Mouse (Mus musculus): Measurements from ENCODE around the gene Olfr10. TPM values are rescaled to one million over a fixed set of nuclear protein-coding genes. Genes with fewer than 3 reads are reported as not detected.

The Olfr10 gene
- not detected in 2 replicates for polyA plus RNA-seq (2015; fragmentation: Nextera tagmentation; extraction: Ambion mirVana)

- Histone ChIP-seq H3K9me3 (no peaks in the 10 kb centered on the region), H3K4me2 (replicated peaks) (no peak within 1 kb of the TSS), H3K27ac (no peak within 1 kb of the TSS), H3K4me1 (replicated peaks) (no peaks in the 10 kb centered on the region), H3K4me3 (replicated peaks) (no peak within 1 kb of the TSS), H3K27me3 (no peaks in the 10 kb centered on the region), H3K36me3 (no peaks in the 10 kb centered on the region), H3K9ac (replicated peaks) (no peak within 1 kb of the TSS)
- no peak for ATAC-seq
Observed at GRCm38 (mm10) chr11:49304441-49304840, at the start of gene Olfr10. Gene Olfr10 (plus strand): TSS chr11:49304741.

DNA sequence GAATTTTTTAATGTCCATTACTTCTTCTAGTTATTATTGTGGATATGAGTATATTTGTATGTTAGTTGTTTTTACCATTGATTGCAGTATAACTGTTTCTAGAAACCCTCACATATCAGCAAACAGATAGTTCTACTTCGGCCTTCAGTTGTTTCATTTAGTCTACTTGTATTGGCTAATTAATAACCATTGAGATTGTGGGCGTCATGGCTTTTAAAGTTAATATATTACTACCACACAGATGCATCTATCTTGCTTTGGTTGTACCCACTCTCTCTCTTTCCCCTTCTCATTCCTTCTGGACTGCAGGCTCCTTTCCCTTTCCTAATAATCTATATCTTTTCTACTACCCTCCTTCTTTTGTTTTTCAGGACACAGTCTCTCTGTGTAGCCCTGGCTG, 45.2 kb upstream of the Olfr10 start:
- H3K4me3 ChIP-seq (replicated peaks), result no peak overlapping the region
- no peak overlapping the region for H3K9ac ChIP-seq (replicated peaks)
- no peak overlapping the region for H3K4me2 ChIP-seq (replicated peaks)
- ATAC-seq, result no peak
- no peaks in the 10 kb centered on the region for H3K27me3 ChIP-seq
- H3K36me3 ChIP-seq, result peaks cover 32% of the 10 kb centered on the region
- H3K9me3 ChIP-seq, result no peaks in the 10 kb centered on the region
- no peaks in the 10 kb centered on the region for H3K4me1 ChIP-seq (replicated peaks)
- H3K27ac ChIP-seq, result no peak overlapping the region
- 96% methylated on average over 2 of the region's 2 CpGs for WGBS

- H3K9me3 ChIP-seq, result no peaks in the 10 kb centered on the region
- WGBS, result 81% methylated on average over 1 of the region's 1 CpGs
- ATAC-seq, result no peak
Observed at GRCm38 (mm10) chr11:49259829-49260228, 44.7 kb upstream of the Olfr10 start.

DNA sequence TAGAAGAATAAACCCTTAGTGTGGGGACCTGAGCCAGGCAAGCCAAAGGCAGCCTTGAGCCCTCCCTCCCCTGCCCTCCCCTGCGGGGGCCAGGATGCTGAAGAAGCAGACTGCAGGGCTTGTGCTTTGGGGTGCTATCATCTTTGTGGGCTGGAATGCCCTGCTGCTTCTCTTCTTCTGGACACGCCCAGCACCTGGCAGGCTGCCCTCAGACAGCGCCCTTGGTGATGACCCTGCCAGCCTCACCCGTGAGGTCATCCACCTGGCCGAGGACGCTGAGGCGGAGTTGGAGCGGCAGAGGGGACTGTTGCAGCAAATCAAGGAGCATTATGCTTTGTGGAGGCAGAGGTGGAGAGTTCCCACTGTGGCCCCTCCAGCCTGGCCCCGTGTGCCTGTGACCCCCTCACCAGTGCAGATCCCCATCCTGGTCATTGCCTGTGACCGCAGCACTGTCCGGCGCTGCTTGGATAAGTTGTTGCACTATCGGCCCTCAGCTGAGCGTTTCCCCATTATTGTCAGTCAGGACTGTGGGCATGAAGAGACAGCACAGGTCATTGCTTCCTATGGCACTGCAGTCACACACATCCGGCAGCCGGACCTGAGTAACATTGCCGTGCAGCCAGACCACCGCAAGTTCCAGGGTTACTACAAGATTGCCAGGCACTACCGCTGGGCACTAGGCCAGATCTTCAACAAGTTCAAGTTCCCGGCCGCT, 43.8 kb upstream of the Olfr10 start:
- ATAC-seq, result no peak
- no peak overlapping the region for H3K4me3 ChIP-seq (replicated peaks)
- no peak overlapping the region for H3K27ac ChIP-seq
- no peaks in the 10 kb centered on the region for H3K4me1 ChIP-seq (replicated peaks)
- peaks cover 26% of the 10 kb centered on the region for H3K36me3 ChIP-seq
- no peak overlapping the region for H3K4me2 ChIP-seq (replicated peaks)
- WGBS, result 97% methylated on average over 21 of the region's 21 CpGs
- H3K9ac ChIP-seq (replicated peaks), result no peak overlapping the region
- no peaks in the 10 kb centered on the region for H3K9me3 ChIP-seq
- H3K27me3 ChIP-seq, result no peaks in the 10 kb centered on the region

More at GRCm38 (mm10) chr11:49259829-49260228, 44.7 kb upstream of the Olfr10 start:
- Histone ChIP-seq H3K4me3 (replicated peaks) (no peak overlapping the region), H3K27ac (no peak overlapping the region), H3K27me3 (no peaks in the 10 kb centered on the region), H3K4me2 (replicated peaks) (no peak overlapping the region), H3K9ac (replicated peaks) (no peak overlapping the region), H3K36me3 (peaks cover 27% of the 10 kb centered on the region), H3K4me1 (replicated peaks) (no peaks in the 10 kb centered on the region)

- peaks cover 26% of the 10 kb centered on the region for H3K36me3 ChIP-seq
- H3K27ac ChIP-seq, result no peak overlapping the region
- H3K4me2 ChIP-seq (replicated peaks), result no peak overlapping the region
- 94% methylated on average over 14 of the region's 14 CpGs for WGBS
- peak; percentile 29; the same call in 1 of the 2 replicates for ATAC-seq
- no peaks in the 10 kb centered on the region for H3K4me1 ChIP-seq (replicated peaks)
- no peaks in the 10 kb centered on the region for H3K9me3 ChIP-seq
- H3K4me3 ChIP-seq (replicated peaks), result no peak overlapping the region
- H3K9ac ChIP-seq (replicated peaks), result no peak overlapping the region
- H3K27me3 ChIP-seq, result no peaks in the 10 kb centered on the region
Observed at GRCm38 (mm10) chr11:49261313-49261855, 43.2 kb upstream of the Olfr10 start.

DNA sequence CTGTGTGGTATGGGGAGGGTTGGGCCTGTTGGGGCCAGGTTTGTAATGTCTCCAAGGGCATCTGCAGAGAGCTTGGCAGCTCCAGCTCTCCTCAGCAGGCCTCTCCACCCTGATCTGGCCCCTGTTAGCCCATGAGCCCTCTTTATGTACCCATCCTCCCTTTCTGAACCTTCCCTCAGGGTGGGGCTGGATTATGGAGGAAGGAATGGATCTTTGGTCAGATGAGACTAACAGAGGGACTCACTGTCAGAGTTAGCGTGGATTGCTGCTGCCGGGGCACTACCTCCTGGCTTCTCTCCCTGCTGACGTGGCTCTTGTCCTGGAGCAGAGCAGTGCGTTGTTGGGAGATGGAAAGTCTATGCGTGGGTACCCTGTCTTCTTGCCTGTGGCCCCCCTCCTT, 42.3 kb upstream of the Olfr10 start:
- ATAC-seq, result 0 out of 2 replicates have a peak, but pooled peaks have one; percentile 29
- no peak overlapping the region for H3K4me3 ChIP-seq (replicated peaks)
- no peak overlapping the region for H3K4me2 ChIP-seq (replicated peaks)
- 94% methylated on average over 5 of the region's 5 CpGs for WGBS
- H3K27ac ChIP-seq, result no peak overlapping the region
- H3K27me3 ChIP-seq, result no peaks in the 10 kb centered on the region
- no peaks in the 10 kb centered on the region for H3K4me1 ChIP-seq (replicated peaks)
- no peak overlapping the region for H3K9ac ChIP-seq (replicated peaks)
- no peaks in the 10 kb centered on the region for H3K9me3 ChIP-seq
- H3K36me3 ChIP-seq, result peaks cover 26% of the 10 kb centered on the region

- Histone ChIP-seq H3K27me3 (no peaks in the 10 kb centered on the region), H3K9ac (replicated peaks) (no peak overlapping the region), H3K36me3 (peaks cover 26% of the 10 kb centered on the region), H3K9me3 (no peaks in the 10 kb centered on the region), H3K4me1 (replicated peaks) (no peaks in the 10 kb centered on the region), H3K4me2 (replicated peaks) (no peak overlapping the region), H3K27ac (no peak overlapping the region), H3K4me3 (replicated peaks) (no peak overlapping the region)
- WGBS, result 97% methylated on average over 6 of the region's 6 CpGs
- ATAC-seq, result no peak
Observed at GRCm38 (mm10) chr11:49263149-49263548, 41.4 kb upstream of the Olfr10 start.

- H3K36me3 ChIP-seq, result peaks cover 26% of the 10 kb centered on the region
- H3K27me3 ChIP-seq, result no peaks in the 10 kb centered on the region
- WGBS, result 82% methylated on average over 7 of the region's 7 CpGs
- ATAC-seq, result no peak
- H3K27ac ChIP-seq, result no peak overlapping the region
- H3K9me3 ChIP-seq, result no peaks in the 10 kb centered on the region
- no peak overlapping the region for H3K4me2 ChIP-seq (replicated peaks)
- no peak overlapping the region for H3K9ac ChIP-seq (replicated peaks)
- no peak overlapping the region for H3K4me3 ChIP-seq (replicated peaks)
- H3K4me1 ChIP-seq (replicated peaks), result no peaks in the 10 kb centered on the region
Observed at GRCm38 (mm10) chr11:49264081-49264480, 40.5 kb upstream of the Olfr10 start.

GRCm38 (mm10) chr11:49264622-49265021, 39.9 kb upstream of the Olfr10 start:
- no peak for ATAC-seq
- Histone ChIP-seq H3K9ac (replicated peaks) (no peak overlapping the region), H3K9me3 (no peaks in the 10 kb centered on the region), H3K27me3 (no peaks in the 10 kb centered on the region), H3K4me3 (replicated peaks) (no peak overlapping the region), H3K4me1 (replicated peaks) (no peaks in the 10 kb centered on the region), H3K36me3 (peaks cover 26% of the 10 kb centered on the region), H3K4me2 (replicated peaks) (no peak overlapping the region), H3K27ac (no peak overlapping the region)
- WGBS, result 79% methylated on average over 11 of the region's 11 CpGs

GRCm38 (mm10) chr11:49265101-49265500, 39.4 kb upstream of the Olfr10 start:
- 84% methylated on average over 8 of the region's 8 CpGs for WGBS

DNA sequence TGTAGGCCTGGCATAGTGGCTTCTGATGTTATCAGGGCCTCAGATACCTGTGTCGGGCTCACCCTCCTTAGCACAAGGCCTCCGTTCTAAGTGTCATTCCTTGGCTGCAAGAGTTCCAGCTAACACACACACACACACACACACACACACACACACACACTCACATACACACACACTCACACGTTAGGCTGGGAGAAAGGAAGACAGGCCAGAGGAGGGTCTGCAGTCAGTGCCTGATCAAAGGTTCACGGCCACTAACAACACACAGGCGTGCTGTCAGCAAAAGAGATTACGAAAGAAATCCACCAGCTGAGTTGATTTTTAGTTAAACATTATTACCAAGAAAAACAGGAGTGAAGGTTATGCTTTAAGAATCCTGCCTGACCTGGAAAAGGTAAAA, 37.9 kb upstream of the Olfr10 start:
- H3K27me3 ChIP-seq, result no peaks in the 10 kb centered on the region
- no peak overlapping the region for H3K9ac ChIP-seq (replicated peaks)
- no peaks in the 10 kb centered on the region for H3K9me3 ChIP-seq
- H3K4me2 ChIP-seq (replicated peaks), result no peak overlapping the region
- WGBS, result 90% methylated on average over 6 of the region's 6 CpGs
- H3K4me1 ChIP-seq (replicated peaks), result no peaks in the 10 kb centered on the region
- H3K27ac ChIP-seq, result no peak overlapping the region
- no peak overlapping the region for H3K4me3 ChIP-seq (replicated peaks)
- ATAC-seq, result no peak
- H3K36me3 ChIP-seq, result peaks cover 13% of the 10 kb centered on the region

More at GRCm38 (mm10) chr11:49265101-49265500, 39.4 kb upstream of the Olfr10 start:
- no peak overlapping the region for H3K27ac ChIP-seq
- no peak overlapping the region for H3K4me3 ChIP-seq (replicated peaks)
- ATAC-seq, result no peak
- H3K4me1 ChIP-seq (replicated peaks), result no peaks in the 10 kb centered on the region
- H3K36me3 ChIP-seq, result peaks cover 26% of the 10 kb centered on the region
- no peaks in the 10 kb centered on the region for H3K9me3 ChIP-seq
- no peak overlapping the region for H3K4me2 ChIP-seq (replicated peaks)
- H3K27me3 ChIP-seq, result no peaks in the 10 kb centered on the region
- H3K9ac ChIP-seq (replicated peaks), result no peak overlapping the region

- no peak overlapping the region for H3K9ac ChIP-seq (replicated peaks)
Observed at GRCm38 (mm10) chr11:49267316-49267715, 37.2 kb upstream of the Olfr10 start.

More at GRCm38 (mm10) chr11:49267316-49267715, 37.2 kb upstream of the Olfr10 start:
- Histone ChIP-seq H3K4me2 (replicated peaks) (no peak overlapping the region), H3K4me3 (replicated peaks) (no peak overlapping the region), H3K27ac (no peak overlapping the region), H3K36me3 (peaks cover 7% of the 10 kb centered on the region), H3K9me3 (no peaks in the 10 kb centered on the region), H3K4me1 (replicated peaks) (no peaks in the 10 kb centered on the region), H3K27me3 (no peaks in the 10 kb centered on the region)
- no peak for ATAC-seq
- WGBS, result 91% methylated on average over 10 of the region's 10 CpGs

Data from midbrain, embryonic 13.5 days (tissue).